Mouse (Mus musculus) embryonic facial prominence, embryonic 12.5 days (tissue): ENCODE measurements around the gene Arhgap24. TPM values are rescaled to one million over a fixed set of nuclear protein-coding genes. Genes with fewer than 3 reads are reported as not detected.

Source experiments
- ATAC-seq: fragments of 200-750 bp; cut with Nextera tagmentation; 2 replicates; pipeline ENCODE4 v1.8.0; 2017; ENCODE audit not compliant: insufficient number of reproducible peaks, insufficient read depth, low FRiP score, low TSS enrichment
- H3K27ac ChIP-seq: fragments of 300-500 bp; sonication (generic); 2 replicates; pipeline ENCODE4 v1.5.1; 2016; ENCODE audit warnings: mild to moderate bottlenecking
- H3K27me3 ChIP-seq: fragments of 300-500 bp; sonication (generic); 2 replicates; pipeline ENCODE4 v1.6.1; 2016; ENCODE audit warnings: mild to moderate bottlenecking, moderate library complexity
- H3K36me3 ChIP-seq: fragments of 300-500 bp; sonication (generic); 2 replicates; pipeline ENCODE4 v1.6.1; 2016; ENCODE audit warnings: mild to moderate bottlenecking
- H3K4me1 ChIP-seq: fragments of 300-500 bp; sonication (generic); 2 replicates; pipeline ENCODE4 v1.6.1; 2016
- H3K4me2 ChIP-seq: fragments of 300-500 bp; sonication (generic); replicated peaks from 2 replicates; pipeline ENCODE4 v1.6.1; 2016; ENCODE audit warnings: mild to moderate bottlenecking, moderate library complexity
- H3K4me3 ChIP-seq: fragments of 300-500 bp; sonication (generic); 2 replicates; pipeline ENCODE4 v1.5.1; 2016; ENCODE audit warnings: mild to moderate bottlenecking
- H3K9ac ChIP-seq: fragments of 300-500 bp; sonication (generic); 2 replicates; pipeline ENCODE4 v1.6.1; 2016; ENCODE audit warnings: mild to moderate bottlenecking, moderate library complexity
- H3K9me3 ChIP-seq: fragments of 300-500 bp; sonication (generic); 2 replicates; pipeline ENCODE4 v1.6.1; 2016; ENCODE audit warnings: mild to moderate bottlenecking, moderate library complexity
- WGBS: fragments of 180-500 bp; shearing (Covaris S2); methylation state at CpG from one replicate; pipeline ENCODE4 v1.1.7; 2016; 5-methylcytosine and 5-hydroxymethylcytosine counted together
- polyA plus RNA-seq: library from polyadenylated mRNA; unstranded; fragments of >200 nt; fragmentation: Nextera tagmentation; extraction: Ambion mirVana; gene quantifications from 2 replicates; pipeline ENCODE4 v1.2.1, GENCODE M21; 2016

The Arhgap24 gene
- polyA plus RNA-seq, 1 experiment from 2014 or later: 22.4 TPM

GRCm38 (mm10) chr5:102643364-102643763, 162.2 kb downstream of the Arhgap24 start:
- ATAC-seq: no peak
- Histone ChIP-seq H3K27me3 (no peaks in the 10 kb centered on the region), H3K4me2 (no peak overlapping the region), H3K4me1 (0 out of 2 replicates have a peak, but pooled peaks cover 7% of the 10 kb centered on the region), H3K9ac (no peak overlapping the region), H3K9me3 (no peaks in the 10 kb centered on the region), H3K36me3 (no peaks in the 10 kb centered on the region), H3K27ac (no peak overlapping the region), H3K4me3 (no peak overlapping the region)
- 88% methylated on average over 7 of the region's 7 CpGs for WGBS

DNA sequence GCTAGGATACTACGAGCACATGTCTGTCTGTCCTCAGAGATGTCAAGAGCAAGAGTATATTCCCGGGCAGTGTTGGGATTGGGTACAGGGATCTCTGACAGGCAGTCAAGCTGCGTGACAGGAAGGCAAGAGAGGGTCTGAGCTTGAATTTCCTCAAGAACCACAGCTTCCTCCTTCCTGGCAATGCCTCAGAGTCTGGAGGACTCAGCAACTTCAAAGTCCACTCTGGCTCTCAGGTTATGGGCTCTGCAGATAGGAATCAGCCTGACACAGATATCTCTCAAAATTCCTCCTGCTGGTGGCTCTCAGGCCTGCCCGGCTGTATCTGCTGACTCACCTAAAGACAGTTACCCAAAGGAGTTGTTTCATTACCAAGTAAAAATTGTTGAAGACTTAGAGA, 162.6 kb downstream of the Arhgap24 start:
- no peak for ATAC-seq

DNA sequence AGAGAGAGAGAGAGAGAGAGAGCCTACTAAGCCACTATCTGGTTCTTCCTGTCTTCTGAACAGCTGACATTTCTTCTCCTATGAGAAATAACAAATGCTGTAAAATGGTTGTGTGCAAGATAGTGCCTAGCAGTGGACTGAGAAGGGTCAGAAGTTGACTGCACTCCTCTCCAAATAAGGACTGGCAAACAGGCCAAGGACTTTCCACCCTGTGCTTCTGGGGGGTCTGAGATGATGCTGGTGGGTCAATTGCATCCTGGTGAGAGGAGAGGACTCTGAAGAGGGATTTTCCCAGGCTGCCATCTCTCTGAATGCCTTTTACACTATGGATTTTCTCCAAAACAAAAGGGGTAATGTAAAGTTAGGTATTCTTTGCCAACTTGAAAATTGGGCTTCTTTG, 177.9 kb downstream of the Arhgap24 start:
- Histone ChIP-seq H3K27ac (no peak overlapping the region), H3K9ac (no peak overlapping the region), H3K4me2 (no peak overlapping the region), H3K27me3 (no peaks in the 10 kb centered on the region), H3K4me3 (no peak overlapping the region), H3K36me3 (no peaks in the 10 kb centered on the region), H3K4me1 (peaks cover 15% of the 10 kb centered on the region), H3K9me3 (no peaks in the 10 kb centered on the region)
- no peak for ATAC-seq

More for the DNA sequence above, 162.6 kb downstream of the Arhgap24 start:
- H3K9me3 ChIP-seq: no peaks in the 10 kb centered on the region
- H3K27me3 ChIP-seq: no peaks in the 10 kb centered on the region
- H3K4me1 ChIP-seq: 0 out of 2 replicates have a peak, but pooled peaks cover 7% of the 10 kb centered on the region
- WGBS: 77% methylated on average over 4 of the region's 4 CpGs
- H3K36me3 ChIP-seq: no peaks in the 10 kb centered on the region
- no peak overlapping the region for H3K4me2 ChIP-seq
- H3K4me3 ChIP-seq: no peak overlapping the region
- H3K27ac ChIP-seq: no peak overlapping the region
- no peak overlapping the region for H3K9ac ChIP-seq

DNA sequence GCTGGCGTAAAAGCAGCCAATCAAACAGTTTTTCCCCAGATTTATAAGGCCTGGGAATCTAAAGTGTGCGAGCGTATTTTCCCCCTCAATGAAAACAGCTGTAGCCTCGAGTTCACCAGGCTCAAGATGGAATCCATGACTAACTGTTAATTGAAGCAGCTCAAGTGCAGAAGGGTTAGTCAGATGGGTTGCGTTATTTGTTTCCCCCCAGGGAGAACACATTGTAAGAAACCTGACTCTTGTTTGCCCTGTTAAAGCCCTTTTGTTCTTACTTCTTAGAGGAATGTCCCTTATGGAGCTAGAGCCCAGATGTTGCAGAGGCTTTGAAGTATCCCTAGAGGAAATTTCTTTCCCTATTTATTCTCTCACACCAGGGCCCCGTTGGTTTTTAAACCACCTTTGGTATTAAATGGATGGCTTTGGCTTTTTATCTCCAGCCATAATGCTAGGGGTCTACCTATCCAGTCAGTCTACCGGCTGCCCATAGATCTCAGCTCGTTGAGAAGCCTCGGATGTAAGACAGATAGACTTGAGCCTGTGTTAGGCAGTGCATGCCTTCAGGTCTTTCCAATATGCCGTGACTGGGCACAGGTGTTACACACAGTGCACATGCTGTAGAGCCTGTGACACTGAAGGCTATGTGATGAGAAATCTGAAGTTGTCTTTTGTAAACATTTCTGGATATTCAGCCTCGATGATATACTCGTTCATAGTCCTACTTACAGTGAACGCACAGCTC, 184.0 kb downstream of the Arhgap24 start:
- H3K4me2 ChIP-seq: no peak overlapping the region
- 31% methylated on average over 13 of the region's 13 CpGs for WGBS
- ATAC-seq: peak; percentile 72; the same call in 1 of the 2 replicates

DNA sequence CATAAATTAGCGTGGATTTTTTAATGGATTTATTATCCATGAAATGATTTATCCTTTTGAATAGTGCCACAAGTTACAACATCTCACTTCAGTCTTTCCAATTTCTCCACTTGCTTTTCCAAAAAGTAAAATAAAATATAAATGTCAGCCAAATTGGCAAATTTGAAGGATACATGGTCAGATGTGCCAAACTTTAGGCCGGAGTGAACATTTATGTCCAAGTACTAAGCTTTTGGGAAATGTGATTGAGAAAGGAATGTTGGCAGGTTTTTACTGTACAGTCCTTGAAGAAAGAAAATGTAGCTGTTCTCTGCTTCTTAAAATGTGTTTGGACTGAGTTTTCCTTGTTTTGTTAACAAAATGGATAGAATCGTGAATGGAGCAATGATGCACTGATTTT, 185.7 kb downstream of the Arhgap24 start:
- Histone ChIP-seq H3K9ac (no peak overlapping the region), H3K4me1 (peaks cover 27% of the 10 kb centered on the region), H3K27ac (no peak overlapping the region), H3K36me3 (no peaks in the 10 kb centered on the region), H3K27me3 (no peaks in the 10 kb centered on the region), H3K4me3 (no peak overlapping the region), H3K4me2 (no peak overlapping the region), H3K9me3 (no peaks in the 10 kb centered on the region)
- ATAC-seq: no peak
- WGBS: 87% methylated on average over 3 of the region's 3 CpGs

More for the DNA sequence above, 184.0 kb downstream of the Arhgap24 start:
- Histone ChIP-seq H3K9me3 (no peaks in the 10 kb centered on the region), H3K27me3 (no peaks in the 10 kb centered on the region), H3K4me3 (no peak overlapping the region), H3K27ac (no peak overlapping the region), H3K4me1 (peaks cover 22% of the 10 kb centered on the region), H3K9ac (no peak overlapping the region), H3K36me3 (no peaks in the 10 kb centered on the region)

DNA sequence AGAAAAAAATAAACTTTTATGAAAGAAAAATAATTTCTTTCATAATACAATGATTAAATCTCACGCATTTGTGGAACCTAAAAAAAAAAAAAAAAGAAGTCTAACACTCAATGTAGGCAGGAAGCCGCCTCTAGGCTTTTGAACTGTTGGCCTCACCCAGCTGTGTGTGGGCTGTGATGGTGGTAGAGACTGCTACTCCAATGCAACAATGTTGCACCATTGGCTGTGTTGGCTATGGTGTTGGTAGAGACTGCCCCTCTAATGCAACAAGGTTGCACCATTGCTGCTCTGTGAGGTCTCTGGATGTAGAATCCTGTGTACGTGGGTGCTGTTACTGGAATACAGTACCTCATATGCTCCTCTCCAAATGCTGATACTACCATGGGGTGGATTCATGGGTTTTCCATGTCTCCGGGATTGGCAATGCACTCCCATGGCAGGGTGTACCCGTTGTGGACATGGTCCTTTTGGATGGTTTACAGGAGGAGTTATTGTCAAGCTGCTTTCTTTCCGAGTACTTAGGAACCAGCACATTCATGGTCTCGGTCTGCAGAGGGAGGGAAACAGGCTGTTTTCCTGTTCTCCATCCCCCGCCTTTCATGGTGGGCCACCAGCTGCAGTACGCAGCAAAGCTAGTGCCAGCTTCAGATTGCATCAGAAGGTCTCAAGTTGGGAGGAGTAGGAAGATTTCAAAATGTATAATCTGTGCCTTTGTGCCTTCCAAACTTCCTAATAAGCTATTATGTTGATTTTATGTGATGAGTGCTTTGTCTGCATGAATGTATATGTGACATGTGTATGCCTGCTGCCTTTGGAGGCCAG, 186.8 kb downstream of the Arhgap24 start:
- Histone ChIP-seq H3K27ac (no peak overlapping the region), H3K36me3 (no peaks in the 10 kb centered on the region), H3K4me2 (no peak overlapping the region), H3K9ac (no peak overlapping the region), H3K4me1 (peaks cover 27% of the 10 kb centered on the region), H3K9me3 (no peaks in the 10 kb centered on the region), H3K4me3 (no peak overlapping the region), H3K27me3 (no peaks in the 10 kb centered on the region)
- 91% methylated on average over 9 of the region's 9 CpGs for WGBS
- ATAC-seq: no peak

DNA sequence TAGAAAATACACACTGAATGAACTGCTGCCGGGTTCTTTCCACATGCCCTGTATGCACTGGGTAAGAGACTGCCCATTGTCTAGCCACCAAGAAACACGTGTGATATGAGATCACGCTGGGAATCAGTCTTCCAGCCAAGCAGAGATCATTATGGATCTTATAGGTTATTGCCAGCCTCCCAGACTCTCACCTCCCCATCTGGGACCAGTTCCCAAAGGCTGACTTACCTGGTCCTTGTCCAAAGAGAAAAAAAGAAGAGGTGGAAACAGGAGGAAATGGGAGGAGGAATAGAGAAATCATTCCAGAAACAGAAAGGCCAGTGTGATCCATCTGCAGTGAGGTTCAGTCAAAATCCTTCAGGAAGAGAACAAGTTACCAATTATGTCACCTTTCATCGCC, 189.0 kb downstream of the Arhgap24 start:
- Histone ChIP-seq H3K9ac (no peak overlapping the region), H3K36me3 (no peaks in the 10 kb centered on the region), H3K27me3 (no peaks in the 10 kb centered on the region), H3K4me3 (no peak overlapping the region), H3K4me1 (peaks cover 14% of the 10 kb centered on the region; the same call in 1 of the 2 replicates), H3K4me2 (no peak overlapping the region), H3K9me3 (no peaks in the 10 kb centered on the region), H3K27ac (0 out of 2 replicates have a peak overlapping the region, but pooled peaks have one; percentile 19)
- WGBS: 71% methylated on average over 4 of the region's 4 CpGs
- no peak for ATAC-seq

DNA sequence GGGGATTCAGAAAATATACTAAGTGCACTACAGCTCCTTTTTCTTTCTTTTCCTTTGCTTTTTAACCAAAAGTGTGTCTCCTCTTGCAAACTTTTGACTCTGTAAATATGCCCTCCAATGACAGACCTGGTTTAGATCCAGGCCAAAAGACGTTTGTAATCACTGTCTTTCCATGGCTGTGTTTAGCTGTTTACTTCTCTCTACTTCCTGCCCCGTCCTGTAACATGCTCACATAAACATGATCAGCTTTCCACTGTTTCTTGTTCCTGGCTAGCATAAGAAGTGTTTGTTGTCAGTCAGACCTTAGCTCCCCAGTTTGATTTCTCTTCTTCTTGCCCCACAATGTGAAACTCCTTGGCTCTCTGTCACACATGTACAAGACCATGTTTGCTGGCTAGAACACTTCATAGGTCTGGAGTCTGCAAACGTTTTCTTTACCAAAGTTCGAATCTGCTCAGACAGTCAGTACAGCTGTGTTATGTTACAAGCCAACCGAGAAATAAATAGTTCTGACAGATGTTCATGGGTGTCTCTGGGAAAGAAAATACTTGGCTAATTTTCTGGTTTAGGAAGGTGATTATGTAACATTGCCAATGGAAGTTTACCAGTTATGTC, 189.6 kb downstream of the Arhgap24 start:
- Histone ChIP-seq H3K9me3 (no peaks in the 10 kb centered on the region), H3K4me3 (no peak overlapping the region), H3K4me2 (no peak overlapping the region), H3K36me3 (no peaks in the 10 kb centered on the region), H3K27me3 (no peaks in the 10 kb centered on the region), H3K9ac (no peak overlapping the region), H3K4me1 (peaks cover 9% of the 10 kb centered on the region; the same call in 1 of the 2 replicates), H3K27ac (peak overlapping the region; percentile 27; the same call in 1 of the 2 replicates)
- ATAC-seq: no peak
- 33% methylated on average over 5 of the region's 5 CpGs for WGBS

DNA sequence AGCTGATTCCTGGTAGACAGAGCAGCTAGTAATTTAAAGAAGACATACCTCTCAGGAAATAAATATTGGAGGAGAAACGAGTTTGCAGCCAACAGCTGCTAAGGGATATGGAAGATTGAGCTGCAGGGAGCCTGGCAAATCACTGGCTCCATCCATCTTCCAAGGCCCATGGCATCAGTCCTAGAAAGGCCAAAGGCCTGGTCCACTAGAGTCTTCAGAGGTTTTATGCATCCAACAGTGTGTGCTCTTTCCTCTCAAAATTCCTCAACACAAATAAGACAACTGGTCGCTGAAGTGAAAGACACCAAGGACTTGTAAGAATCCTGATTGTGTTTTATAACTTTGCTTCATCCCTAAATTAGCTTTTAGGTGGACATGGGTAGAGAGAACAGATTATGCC, 194.1 kb downstream of the Arhgap24 start:
- Histone ChIP-seq H3K4me2 (no peak overlapping the region), H3K36me3 (no peaks in the 10 kb centered on the region), H3K27ac (no peak overlapping the region), H3K4me3 (no peak overlapping the region), H3K9me3 (no peaks in the 10 kb centered on the region), H3K9ac (no peak overlapping the region), H3K4me1 (peaks cover 6% of the 10 kb centered on the region; the same call in 1 of the 2 replicates), H3K27me3 (no peaks in the 10 kb centered on the region)
- WGBS: 83% methylated on average over 2 of the region's 2 CpGs
- no peak for ATAC-seq

DNA sequence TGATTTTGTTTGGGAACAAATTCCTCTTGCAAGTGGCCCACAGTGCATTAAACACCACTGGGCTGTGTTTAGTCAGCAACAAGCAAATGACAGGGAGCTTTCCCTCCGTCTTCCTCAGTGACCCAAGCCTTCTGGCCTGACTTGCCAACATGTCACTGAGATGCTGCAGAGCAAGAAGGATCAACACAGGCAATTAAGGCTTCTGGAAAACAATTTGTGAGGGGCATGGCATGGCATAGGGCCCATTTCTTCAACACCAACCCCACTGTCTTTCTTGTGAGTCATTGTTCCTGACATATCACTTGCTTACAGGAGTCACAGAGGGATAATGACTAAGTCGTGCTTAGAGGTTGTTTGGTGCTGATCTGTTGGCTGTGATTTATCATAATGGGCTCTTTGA, 196.0 kb downstream of the Arhgap24 start:
- Histone ChIP-seq H3K36me3 (no peaks in the 10 kb centered on the region), H3K27me3 (no peaks in the 10 kb centered on the region), H3K9ac (no peak overlapping the region), H3K27ac (no peak overlapping the region), H3K4me2 (no peak overlapping the region), H3K4me1 (no peaks in the 10 kb centered on the region), H3K9me3 (no peaks in the 10 kb centered on the region), H3K4me3 (no peak overlapping the region)
- WGBS: 43% methylated on average over 2 of the region's 2 CpGs
- no peak for ATAC-seq

GRCm38 (mm10) chr5:102687673-102688072, 206.5 kb downstream of the Arhgap24 start:
- 86% methylated on average over 5 of the region's 5 CpGs for WGBS
- no peak overlapping the region for H3K4me2 ChIP-seq
- no peak overlapping the region for H3K27ac ChIP-seq
- ATAC-seq: no peak
- H3K9ac ChIP-seq: no peak overlapping the region
- no peak overlapping the region for H3K4me3 ChIP-seq
- no peaks in the 10 kb centered on the region for H3K27me3 ChIP-seq
- no peaks in the 10 kb centered on the region for H3K36me3 ChIP-seq
- H3K9me3 ChIP-seq: no peaks in the 10 kb centered on the region
- H3K4me1 ChIP-seq: no peaks in the 10 kb centered on the region
